Mouse (Mus musculus) thymus, postnatal 10 days (tissue): ENCODE results near the gene Chst11.

Experiments
- DNase-seq, 2 experiments: peaks; one replicate each; pipeline ENCODE4 v3.0.0; 2021; ENCODE audit warnings: low spot score in 2 of 2

Gene Chst11

DNA sequence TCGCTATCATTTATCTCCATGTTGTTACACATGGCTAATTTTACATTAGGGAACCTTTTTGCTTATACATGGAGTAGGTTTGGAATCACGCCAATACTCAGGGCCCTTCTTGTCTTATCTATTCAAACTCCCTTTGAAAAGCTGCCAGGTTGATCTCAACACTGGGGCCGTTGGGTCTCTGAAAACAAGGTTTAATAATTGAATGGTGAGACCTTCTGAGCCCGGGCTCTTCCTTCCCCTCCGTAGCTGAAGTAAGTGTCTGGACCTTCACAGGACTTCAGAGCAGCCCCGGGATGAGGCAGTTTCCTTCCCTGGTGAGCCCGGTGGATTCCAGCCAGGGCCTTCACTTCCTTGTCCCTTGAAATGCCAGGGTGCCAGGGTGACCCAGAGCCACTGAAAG is 5.6 kb downstream of the Chst11 start:
- DNase-seq, result no peak

DNA sequence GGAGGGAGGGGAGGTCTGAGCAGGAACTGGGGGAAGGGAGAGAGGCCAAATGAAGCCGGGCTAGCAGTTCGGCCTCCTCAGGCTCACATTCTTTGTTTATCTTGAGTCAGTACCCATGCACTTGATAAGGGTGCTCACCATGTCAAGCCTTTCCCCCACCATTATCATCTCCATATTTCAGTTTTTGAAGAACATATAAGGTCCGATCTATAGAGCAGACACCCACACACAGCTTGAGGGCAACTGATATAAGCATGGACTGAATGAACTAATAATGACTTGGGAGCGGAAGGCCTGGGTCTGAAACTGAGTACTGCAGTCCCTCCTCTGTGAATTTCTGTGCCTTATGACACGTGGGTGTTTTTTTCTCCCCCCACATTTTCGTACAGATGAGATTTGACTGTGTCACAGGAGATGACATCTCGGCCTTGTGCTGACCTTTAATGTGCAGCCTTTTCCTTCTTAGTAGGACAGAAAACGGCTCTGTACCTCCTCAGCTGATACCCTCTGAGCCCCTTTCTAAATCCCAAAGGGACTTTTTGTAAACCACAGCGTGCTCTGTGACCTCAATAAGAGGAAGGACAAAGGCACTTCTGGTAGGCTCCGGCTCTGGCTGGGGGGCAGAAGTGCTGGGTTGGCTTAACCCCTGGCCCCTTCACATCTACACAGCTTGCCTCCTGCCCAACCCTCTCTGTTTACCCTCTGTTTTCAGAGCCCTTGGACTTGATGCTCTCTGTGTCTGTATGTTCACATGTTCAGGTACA is 6.6 kb downstream of the Chst11 start:
- DNase-seq, result no peak

DNA sequence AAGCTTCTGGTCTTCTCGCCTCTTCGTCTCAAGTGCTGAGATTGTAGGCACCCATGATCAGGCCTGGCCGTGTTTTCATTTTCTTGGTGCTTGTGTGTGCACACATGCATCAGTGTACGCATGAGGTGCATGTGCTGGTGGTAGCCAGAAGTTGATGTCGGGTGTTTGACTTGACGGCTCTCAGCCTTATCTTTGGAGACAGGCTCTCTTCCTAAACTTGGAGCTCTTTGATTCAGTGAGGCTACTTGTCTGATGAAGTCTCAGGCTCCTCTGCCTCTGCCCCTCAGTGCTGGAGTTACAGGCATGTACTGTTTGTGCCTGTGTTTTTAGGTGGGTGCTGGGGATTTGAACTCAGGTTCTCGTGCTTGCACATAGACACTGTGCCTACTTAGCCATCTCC is 9.0 kb downstream of the Chst11 start:
- DNase-seq, result no peak

DNA sequence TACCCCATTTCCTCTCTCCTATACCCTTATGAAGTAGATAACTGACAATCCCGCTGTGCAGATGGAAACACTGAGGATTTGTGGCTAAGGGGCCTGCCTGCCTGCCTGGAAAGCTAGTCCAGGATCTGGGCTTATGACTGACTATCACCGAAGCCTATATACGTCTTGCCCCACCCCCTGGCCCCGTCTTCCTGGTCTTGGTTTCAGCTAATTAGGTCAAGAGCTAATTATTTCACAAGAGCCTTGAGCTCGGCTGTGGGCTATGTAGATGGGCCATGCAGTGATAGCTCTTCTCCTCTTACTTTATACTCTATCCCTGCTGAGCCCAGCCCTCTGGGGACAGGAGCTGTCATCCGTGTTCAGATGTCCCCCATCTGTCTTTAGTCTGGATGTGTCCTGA is 12.2 kb downstream of the Chst11 start:
- DNase-seq, result no peak

DNA sequence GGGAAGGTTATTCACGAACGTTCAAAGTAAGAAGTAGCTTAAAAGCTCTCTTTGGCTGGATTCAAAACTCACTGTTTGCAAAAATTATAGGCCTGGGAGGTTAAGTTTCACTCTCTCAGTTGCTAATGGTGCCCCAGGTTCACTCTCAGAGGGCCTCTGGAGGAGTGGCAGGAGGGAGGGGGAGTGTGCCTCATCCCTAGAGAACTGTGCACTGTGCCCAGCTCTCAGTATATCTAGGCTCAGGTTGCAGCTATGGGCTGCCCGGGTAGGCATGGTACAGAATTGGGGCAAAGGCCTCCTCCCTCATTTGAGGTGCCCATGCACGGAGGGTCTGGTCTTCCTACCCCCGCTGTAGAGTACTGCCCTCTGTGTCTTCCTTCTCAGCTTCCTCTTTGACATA is 14.9 kb downstream of the Chst11 start:
- DNase-seq, result no peak

DNA sequence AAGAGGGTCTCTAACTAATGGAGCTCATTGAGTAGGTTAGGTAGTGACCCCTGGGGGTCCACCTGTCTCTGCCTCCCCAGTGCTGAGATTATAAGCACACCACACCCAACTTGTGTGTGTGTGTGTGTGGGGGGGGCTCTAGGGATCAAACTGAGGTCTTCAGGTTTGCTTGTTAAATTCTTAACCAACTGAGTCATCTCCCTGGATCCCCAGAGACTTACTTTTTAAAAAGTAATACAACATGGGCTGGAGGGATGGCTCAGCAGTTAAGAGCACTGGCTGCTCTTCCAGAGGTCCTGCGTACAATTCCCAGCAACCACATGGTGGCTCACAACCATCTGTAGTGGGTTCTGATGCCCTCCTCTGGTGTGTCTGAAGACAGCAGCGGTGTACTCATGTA is 15.4 kb downstream of the Chst11 start:
- no peak for DNase-seq

DNA sequence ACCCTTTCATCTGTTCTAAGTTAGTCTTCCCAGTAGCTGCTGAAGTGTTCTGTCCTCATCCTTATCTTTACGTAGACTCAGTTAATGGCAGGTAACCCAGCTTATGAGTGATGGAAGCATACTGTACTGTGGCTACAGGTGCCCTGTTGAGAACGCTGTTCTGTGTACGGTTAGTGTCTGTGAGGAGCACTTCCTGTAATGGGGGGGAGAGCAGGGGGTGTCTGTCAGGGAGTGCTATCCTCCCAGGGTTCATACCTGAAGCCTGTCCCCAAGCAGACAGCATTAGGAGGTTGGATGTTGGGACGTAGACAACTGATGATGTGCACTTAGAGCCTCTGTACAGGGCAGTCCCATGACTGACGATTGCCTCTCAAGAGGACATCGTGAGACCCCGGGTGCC is 18.6 kb downstream of the Chst11 start:
- DNase-seq, result peak in 1 of 2 experiments; percentile 19

DNA sequence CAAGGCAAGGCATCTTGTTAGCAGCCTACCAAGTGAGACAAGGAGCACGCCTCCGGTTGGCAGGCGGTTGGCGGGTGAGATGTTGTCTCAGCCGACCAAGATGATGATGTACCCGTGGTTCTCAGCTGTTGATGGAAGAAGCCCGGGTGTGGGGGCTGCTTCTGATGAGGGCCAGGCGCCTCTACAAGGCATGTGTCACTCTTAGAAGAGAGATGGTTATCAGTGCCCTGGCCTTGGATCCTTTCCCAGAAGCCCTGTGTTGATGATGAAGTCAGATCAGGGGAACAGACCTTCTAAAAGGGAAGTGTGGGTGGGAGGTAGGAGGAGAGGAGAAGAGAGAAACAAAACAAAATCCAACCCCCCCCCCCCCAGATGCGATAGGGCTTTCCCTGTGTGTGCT is 19.1 kb downstream of the Chst11 start:
- peak; percentile 27 to 37 for DNase-seq

DNA sequence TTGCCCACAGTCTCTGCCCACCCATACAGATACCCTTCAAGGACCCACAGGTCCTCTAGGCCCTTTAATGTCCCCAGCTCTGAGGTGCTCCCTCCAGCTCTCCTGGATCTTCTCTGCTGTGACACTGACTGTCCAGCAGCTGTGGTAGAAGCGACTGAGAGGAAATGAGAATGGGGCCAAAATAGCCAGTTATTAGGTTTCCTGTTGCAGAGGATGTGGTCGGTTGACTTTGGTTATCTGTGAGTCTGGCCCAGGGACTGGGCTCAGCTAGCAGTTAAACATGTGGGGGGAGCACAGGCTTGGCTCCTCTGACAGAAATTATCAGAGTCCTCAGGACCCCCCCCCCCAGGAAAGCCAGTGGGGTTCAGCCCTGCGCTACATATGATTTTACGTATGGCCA is 19.7 kb downstream of the Chst11 start:
- no peak for DNase-seq

DNA sequence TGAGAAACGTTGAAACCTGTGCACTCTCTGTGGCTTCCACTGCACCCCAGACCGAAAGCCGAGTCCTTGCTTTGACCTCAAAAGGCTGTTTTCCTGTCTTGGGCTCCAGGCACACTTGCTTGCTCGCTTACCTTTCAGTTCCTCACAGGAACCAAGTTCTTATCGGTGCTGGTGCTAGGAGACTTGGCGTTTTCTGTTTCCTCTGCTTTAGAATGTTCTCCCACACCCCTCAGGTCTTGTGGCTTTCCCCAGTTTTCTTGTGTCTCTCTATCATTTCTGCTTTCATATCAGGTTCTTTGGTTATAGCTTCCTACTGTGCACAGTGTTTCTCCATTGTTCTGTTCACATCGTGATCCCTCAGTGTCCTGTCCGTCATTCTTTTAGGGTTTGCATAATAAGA is 21.0 kb downstream of the Chst11 start:
- peak in 1 of 2 experiments; percentile 24 for DNase-seq

DNA sequence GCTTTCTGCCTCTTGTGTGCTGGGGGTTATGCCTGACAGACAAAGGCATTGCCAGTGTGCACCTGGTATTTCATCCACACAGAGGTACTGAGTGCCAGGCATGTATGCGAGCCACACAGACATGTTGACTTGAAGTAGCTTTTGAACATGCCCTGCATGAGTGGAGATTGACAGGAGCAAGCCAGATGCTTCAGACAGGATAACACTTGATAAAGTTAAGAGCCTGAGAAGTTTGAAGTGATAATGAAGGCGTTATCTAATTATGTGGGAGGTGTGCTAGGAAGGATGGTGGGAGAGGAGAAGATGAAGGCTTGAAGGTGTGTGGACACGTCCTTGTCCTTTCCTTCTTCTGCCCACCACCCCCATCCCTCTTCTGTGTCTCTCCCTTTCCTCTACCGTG is 28.7 kb downstream of the Chst11 start:
- no peak for DNase-seq

DNA sequence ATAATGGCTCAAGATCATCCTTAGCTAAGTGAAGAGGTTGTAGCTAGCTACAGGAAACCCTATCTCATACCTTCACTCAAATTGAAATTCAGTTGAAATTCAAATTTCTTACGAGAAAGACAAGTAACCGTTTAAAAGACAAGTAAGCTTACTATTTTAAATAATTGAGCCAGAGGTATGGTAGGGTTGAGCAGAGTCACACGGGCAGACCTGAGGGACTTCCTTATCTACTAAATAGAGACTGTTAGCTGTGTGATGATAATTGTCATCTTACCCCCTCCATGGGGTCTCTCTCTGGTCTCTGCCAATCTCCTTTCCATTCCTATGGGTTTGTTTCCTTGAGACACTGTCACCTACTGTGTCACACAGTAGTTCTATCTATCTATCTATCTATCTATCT is 30.6 kb downstream of the Chst11 start:
- DNase-seq, result no peak

DNA sequence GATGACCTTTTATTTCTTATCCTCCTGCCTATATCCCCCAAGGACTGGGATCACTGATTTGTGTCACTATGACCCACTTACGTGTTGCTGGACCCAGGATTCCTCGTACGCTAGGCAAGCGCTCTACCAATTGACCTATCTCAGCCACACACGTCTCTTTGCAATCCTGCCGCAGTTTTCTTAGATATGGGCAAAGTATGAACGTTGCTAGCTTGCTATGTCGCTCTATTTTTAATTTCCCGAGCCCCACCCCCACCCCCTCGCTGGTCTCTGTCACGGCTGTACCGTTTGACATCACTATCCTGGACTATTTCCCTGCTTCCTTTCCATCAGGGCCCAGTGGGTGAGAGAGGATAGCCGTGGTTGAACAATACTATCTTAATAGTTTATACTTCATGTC is 31.5 kb downstream of the Chst11 start:
- DNase-seq, result no peak

DNA sequence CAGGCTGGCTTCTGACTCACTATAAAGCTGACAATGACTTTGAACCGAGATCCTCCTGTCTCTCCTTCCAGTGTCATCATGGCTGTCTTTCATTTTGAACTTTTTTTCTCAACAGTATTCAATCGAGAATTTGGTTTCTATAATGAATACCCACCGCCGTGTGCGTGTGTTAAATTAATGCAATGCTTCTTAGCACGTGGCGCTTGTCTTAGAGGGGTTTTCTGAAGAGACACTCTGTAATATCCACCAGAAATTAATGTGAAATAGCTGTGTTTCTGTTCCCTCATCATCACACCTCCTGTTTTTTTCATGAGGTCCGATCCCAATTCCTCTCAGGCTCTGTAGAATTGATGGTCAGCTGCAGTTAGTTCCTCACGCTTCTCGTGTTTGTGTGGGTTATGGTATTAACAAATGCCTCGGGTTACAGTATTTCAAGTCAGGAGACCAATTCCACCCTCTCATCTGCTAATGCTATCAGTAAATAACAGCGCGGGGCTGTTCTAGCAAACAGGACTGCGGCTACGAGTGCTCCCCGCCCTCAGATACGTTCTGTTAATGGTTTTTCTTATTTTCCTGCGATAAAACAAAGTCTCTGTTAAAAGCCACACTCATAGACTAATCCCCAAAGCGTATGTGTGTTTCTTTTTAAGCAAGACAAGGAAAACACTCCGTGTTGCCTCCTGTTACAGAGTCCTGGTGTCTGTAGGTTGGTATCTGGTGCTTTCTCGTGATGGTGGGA is 32.6 kb downstream of the Chst11 start:
- DNase-seq, result no peak

DNA sequence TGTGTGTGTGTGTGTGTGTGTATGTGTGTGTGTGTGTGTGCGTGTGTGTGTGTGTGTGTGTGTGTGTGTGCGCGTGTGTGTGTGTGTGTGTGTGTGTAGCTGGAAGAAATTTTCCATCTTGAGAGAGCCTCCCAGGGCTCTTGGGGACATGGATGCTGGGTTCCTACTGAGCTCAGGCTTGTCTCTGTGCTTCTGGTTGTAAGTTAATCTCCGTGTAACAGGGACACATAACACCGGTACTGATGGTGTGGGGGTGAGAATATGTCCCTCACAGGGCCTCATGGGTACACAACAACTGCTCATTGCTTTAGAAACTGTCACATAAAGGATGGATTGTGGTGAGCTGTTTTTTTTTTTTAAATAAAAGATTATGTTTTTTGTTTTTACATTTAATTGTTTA is 33.2 kb downstream of the Chst11 start:
- DNase-seq, result no peak

DNA sequence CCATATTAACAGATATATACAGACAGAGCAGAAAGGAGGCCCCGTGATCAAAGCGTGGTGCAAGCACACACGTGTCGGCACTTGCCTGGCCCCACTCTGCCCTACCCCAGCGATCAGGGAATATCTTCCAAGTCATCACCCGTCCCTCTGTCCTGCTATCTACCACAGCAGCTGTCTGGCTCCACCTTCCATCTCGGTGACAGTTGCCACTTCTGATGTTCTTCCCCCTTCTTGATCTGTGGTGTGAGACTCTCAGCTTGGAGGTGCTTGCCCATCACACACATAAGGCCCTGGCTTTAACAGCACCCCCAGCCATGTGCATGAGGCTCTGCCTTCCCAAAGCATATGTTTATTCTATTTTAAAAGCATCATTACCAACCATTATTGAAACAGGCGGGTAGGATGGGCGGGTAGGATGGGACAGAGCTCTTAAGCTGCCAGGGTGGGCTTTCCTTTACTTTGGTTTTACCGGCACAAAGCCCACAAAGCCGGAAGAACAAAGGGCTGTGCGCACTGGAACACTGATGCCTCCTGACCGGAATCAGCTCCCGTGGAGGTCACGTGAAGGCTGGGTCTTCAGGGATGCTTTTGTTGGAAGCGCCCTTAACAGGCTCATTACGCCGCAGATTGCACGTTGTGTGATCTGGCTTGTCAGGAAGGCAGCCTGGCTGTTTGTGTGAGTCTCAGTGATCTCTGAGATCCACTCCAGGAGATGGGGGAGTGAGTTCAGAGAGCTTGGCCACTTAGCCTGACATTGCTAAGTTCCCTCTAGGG is 34.4 kb downstream of the Chst11 start:
- no peak for DNase-seq

DNA sequence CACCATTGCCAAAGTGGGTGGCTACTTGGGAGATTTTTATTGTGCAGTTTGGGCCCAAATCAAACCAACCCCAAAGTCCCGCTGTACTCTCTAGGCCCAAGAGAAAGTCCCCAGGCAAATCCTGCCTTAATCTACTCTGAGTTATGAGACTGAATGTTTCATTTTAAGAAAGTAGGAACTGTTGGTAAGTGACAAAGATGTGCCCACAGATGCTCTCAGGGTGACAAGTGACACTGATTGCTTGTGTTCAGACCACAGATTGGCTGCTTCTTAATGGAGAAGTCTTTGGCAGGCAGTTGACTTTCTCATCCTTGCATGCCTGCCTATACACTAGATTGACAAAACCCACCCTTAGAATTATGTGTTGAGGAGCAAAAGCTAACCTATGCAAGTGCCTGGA is 37.3 kb downstream of the Chst11 start:
- no peak for DNase-seq

DNA sequence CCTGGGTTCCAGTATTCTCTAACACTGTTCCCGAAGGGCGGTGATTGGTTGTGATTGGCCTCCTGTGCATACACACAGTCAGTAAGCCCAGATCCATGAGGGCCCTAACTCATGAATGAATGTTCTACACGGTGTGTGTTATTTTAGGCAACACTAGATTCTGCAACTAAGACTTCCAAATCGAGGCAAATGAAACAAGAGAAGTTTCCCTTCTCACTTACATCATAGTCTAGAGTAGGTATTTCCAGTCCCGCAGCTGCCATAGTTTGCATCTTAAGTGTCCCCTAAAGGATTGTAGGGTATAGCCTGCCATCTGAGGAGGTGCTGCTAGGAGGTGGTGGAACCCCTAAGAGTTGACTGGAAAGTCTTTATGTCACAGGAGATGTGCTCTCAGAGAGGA is 40.9 kb downstream of the Chst11 start:
- DNase-seq, result no peak

DNA sequence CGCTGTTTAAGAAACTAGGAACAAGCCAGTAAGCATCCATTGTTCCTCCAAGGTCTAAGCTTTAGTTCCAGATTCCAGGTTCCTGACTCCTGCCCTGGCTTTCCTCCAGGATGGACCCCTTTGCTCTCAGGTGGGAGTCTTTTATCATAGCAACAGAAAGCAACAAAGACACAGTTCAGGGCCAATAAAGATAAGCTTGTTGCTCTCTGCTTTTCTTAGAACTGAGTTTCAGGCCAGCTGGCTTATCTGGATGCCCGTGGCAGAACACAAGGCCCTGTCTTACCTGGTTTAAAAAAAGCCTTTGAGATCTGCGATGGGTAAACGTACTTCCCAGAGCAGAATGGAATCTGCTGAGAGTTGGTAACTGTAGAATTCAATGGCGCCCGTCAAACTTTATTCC is 42.4 kb downstream of the Chst11 start:
- no peak for DNase-seq

DNA sequence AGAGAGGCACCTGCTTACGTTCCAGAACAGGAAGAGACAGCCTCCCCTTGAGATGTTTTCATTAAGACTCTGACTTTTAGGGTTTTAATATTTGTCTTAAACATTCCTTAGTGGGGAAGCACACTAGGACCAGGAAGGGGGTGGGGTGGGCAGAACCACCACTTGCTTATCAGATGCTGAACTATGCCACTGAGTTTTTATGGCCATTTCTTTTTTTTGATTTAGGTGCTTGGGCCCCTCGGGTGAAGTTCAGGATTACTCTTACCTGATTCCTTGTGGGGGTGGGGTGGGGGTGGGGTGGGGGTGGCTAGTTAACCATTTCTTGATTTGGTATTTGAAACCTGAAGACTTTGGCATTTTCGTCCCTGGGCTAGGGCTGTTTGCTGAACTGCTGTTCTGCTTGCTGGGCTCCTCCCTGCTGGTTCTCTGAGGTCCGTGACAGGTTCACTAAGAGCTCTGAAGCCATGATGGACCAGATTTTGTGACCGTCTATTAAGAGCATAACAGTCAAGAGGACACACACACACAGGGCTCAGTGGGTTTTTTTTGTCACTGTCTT is 44.9 kb downstream of the Chst11 start:
- no peak for DNase-seq

DNA sequence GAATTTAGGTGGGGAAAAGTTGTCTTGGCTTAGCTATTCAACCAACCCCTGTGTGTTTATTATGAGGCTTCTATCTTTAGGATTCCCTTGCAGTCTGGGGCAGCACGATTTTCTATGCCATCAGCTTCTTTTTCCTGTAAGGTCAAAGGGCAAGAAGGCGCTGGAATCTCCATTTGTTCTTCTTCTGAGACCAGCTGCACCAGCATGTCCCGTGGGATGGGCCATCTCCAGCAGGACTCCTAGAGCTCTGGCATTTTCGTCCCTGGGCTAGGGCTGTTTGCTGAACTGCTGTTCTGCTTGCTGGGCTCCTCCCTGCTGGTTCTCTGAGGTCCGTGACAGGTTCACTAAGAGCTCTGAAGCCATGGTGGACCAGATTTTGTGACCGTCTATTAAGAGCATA is 45.6 kb downstream of the Chst11 start:
- no peak for DNase-seq

DNA sequence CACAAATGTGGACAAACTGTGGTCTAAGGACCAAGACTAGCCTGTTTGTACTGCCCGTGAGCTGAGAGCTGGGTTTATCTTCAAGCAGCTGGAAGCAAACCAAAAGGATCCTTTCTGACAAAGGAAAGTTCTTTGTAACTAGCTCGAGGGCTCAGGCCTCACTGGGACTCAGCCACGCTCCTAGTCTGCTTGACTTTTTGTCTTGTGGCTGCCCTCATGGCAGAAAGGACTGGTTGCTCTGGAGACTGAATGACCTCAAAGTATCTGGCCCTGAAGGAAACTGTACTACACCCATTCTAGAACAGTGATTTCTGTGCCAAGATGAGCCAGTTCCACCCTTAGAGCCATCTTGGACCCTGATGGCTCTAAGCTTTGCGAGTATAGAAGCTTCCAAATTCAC is 46.3 kb downstream of the Chst11 start:
- DNase-seq, result no peak
